Mouse (Mus musculus) embryonic facial prominence, embryonic 10.5 days (tissue): ENCODE data around the gene Rnpepl1. TPM values are rescaled to one million over a fixed set of nuclear protein-coding genes. Genes with fewer than 3 reads are reported as not detected.
"Not testable (repeated sequence)": the region's sequence is repeated elsewhere in the genome, so short reads cannot be mapped to it uniquely, and the experiment has no call there.

ENCODE experiments used
- DNase-seq: peaks from one replicate; pipeline ENCODE4 v3.0.0-alpha.2; 2017; ENCODE audit warnings: low spot score
- H3K27ac ChIP-seq: fragments of 300-500 bp; sonication (generic); replicated peaks from 2 replicates; pipeline ENCODE4 v1.5.1; 2016; ENCODE audit warnings: mild to moderate bottlenecking
- H3K27me3 ChIP-seq: fragments of 300-500 bp; sonication (generic); replicated peaks from 2 replicates; pipeline ENCODE4 v1.6.1; 2016; ENCODE audit warnings: low read depth, mild to moderate bottlenecking; ENCODE audit not compliant: poor library complexity, severe bottlenecking
- H3K36me3 ChIP-seq: fragments of 300-500 bp; sonication (generic); replicated peaks from 2 replicates; pipeline ENCODE4 v1.6.1; 2016; ENCODE audit warnings: mild to moderate bottlenecking, moderate library complexity
- H3K4me1 ChIP-seq: fragments of 300-500 bp; sonication (generic); 2 replicates; pipeline ENCODE4 v1.6.1; 2016
- H3K4me3 ChIP-seq: fragments of 300-500 bp; sonication (generic); 2 replicates; pipeline ENCODE4 v1.5.1; 2016; ENCODE audit warnings: mild to moderate bottlenecking, moderate library complexity
- H3K9me3 ChIP-seq: fragments of 300-500 bp; sonication (generic); 2 replicates; pipeline ENCODE4 v1.6.1; 2016; ENCODE audit warnings: mild to moderate bottlenecking
- WGBS: fragments of 180-500 bp; shearing (Covaris S2); methylation state at CpG from one replicate; pipeline ENCODE4 v1.1.7; 2016; 5-methylcytosine and 5-hydroxymethylcytosine counted together
- polyA plus RNA-seq: library from polyadenylated mRNA; unstranded; fragments of >200 nt; fragmentation: Nextera tagmentation; extraction: Ambion mirVana; gene quantifications from 2 replicates; pipeline ENCODE4 v1.2.1, GENCODE M21; 2016

Gene Rnpepl1
- polyA plus RNA-seq, 1 experiment from 2014 or later: 26.4 TPM

DNA sequence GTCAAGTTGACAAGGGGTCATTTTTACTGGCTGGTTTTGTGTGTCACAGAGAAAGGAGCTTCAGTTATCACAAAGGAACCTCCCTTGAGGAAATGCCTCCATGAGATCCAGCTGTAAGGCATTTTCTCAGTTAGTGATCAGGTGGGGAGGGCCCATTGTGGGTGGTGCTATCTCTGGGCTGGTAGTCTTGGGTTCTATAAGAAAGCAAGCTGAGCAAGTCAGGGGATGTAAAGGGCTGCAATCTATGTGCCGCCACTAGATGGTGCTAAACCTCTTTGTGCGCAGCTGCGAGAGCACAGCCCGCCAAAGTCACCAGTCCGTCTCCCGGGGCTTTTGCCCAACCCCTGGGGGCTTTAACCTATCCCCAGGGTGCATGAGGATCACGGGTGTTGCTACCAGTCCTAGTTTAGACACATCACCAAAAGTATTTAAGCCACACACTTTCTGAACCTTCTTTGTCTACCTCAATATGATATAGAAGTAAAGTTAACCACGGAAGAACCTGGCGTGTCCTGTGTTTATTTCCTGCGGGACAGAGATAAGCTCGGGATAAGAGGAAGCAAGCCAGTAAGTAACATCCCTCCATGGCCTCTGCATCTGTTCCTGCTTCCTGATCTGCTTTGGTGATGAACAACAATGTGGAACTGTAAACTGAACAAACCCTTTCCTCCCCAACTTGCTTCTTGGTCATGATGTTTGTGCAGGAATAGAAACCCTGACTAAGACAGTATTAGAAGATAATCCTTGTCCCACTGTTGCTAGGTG is 46.2 kb downstream of the Rnpepl1 start:
- not testable (repeated sequence) for H3K36me3 ChIP-seq, H3K9me3 ChIP-seq, H3K27ac ChIP-seq, H3K4me1 ChIP-seq, H3K27me3 ChIP-seq, DNase-seq
- peak overlapping the region; percentile 44 for H3K4me3 ChIP-seq
- WGBS: 13% methylated on average over 11 of the region's 11 CpGs

DNA sequence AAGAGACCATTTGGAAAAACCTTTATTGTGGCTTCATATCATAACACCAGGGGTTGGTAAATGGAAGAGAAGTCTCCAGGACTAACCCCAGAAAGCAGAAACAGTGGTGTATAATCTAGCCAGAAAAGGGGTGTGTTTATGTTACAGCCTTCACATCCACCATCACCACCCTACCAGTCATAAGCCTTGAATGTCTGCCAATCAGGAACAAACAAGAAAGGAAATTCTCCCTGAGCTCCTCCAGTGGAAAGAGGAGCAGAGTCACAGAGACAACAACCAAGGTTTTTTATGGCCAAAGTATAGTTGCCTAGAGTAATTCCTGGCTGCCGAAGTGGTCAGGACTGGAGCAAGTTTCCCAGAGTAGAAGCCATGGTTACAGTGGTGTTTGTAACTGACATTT is 48.4 kb downstream of the Rnpepl1 start:
- H3K4me3 ChIP-seq: no peak overlapping the region

DNA sequence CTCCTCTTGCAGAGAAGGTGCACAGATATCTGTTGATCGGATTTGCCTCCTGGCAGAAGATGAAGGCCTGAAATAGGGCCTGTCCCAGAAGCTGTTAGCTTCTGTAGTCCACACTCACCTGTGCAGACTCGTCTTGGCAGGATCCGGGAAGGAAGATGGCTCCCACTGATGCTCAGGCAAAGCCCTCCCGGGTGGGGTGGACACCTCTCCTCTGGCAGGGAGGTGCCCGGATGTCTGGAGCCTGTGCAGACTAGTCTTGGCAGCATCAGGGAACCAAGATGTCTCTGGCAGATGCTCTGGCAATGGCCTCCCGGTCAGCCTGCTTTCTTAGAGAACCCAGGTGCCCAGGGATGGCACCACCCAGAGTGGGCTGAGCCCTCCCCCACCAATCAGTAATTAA is 60.2 kb downstream of the Rnpepl1 start:
- not testable (repeated sequence) for H3K27me3 ChIP-seq, H3K4me1 ChIP-seq, H3K27ac ChIP-seq, H3K36me3 ChIP-seq, DNase-seq, H3K4me3 ChIP-seq, H3K9me3 ChIP-seq
- WGBS: 85% methylated on average over 6 of the region's 6 CpGs

More for the DNA sequence above, 48.4 kb downstream of the Rnpepl1 start:
- H3K36me3 ChIP-seq: no peaks in the 10 kb centered on the region
- H3K27me3 ChIP-seq: no peaks in the 10 kb centered on the region
- no peak for DNase-seq
- no peak overlapping the region for H3K27ac ChIP-seq
- 89% methylated on average over 1 of the region's 1 CpGs for WGBS
- H3K9me3 ChIP-seq: no peaks in the 10 kb centered on the region
- 0 out of 2 replicates have a peak, but pooled peaks cover 3% of the 10 kb centered on the region for H3K4me1 ChIP-seq

DNA sequence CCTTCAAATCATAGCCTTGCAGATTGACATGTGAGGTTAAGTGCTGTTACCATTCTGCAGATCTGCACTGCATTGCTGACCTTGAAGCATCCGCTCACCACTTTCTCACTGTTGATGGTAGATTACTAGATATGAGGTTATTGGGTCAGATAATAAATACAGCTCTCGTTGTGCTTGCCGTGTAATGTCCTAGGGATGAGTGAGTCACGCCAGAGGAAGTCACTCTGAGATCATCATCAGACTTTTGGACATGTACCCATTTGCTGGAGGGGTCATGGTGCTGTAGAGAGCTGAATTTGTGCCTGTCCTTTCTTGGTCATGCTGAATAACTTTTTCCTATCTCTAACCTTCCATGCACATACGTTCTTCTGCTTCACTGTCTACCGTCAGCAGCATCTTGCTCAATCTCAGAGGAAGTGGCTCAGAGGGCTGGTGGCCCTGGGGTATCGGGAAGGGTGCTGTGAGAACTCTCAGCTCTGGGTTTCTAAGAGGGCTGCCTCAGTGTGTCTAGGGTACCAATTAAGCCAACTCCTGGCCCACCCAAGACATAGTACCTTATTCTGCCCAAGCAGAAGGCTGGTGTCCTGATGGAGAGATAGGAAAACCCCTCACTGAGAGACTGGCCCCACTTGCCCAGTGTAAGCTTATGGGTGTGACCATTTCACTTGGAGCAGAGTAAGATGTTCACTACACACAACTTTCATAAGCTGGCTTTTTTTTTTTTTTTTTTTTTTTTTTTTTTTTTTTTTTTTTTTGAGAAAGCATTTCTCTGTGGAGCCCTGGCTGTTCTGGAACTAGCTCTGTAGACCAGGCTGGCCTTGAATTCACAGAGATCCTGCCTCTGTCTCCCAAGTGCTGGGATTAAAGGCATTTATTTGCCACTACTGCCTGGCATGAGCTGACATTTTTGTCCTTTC is 61.6 kb downstream of the Rnpepl1 start:
- DNase-seq: no peak
- peaks cover 3% of the 10 kb centered on the region for H3K27me3 ChIP-seq
- no peak overlapping the region for H3K4me3 ChIP-seq
- peaks cover 11% of the 10 kb centered on the region for H3K4me1 ChIP-seq
- no peaks in the 10 kb centered on the region for H3K36me3 ChIP-seq
- WGBS: 89% methylated on average over 7 of the region's 7 CpGs
- no peak overlapping the region for H3K27ac ChIP-seq
- H3K9me3 ChIP-seq: no peaks in the 10 kb centered on the region

DNA sequence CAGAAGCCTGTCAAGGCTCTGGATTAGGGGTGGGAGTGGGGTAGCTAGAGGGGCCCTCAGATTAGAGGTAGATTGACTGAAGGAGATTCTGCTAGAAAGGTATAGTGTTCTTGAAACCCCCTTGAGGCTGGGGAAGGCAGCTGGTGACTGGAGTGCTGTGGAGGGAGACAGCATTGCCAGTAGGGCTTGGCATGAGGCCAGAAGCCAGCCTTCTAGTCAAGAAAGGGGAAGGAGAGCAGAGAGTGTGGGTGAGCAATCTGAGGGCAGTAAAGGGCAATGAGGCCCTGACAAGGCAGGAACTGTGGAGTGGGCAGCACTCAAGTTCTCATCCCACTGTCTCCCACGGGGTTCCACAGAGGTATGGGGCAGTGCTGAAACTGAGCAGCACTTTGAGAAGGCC is 62.3 kb downstream of the Rnpepl1 start:
- no peak for DNase-seq
- H3K4me1 ChIP-seq: peaks cover 11% of the 10 kb centered on the region
- H3K36me3 ChIP-seq: no peaks in the 10 kb centered on the region
- peaks cover 10% of the 10 kb centered on the region for H3K27me3 ChIP-seq
- no peaks in the 10 kb centered on the region for H3K9me3 ChIP-seq
- H3K27ac ChIP-seq: no peak overlapping the region
- WGBS: 68% methylated on average over 1 of the region's 1 CpGs
- H3K4me3 ChIP-seq: no peak overlapping the region

Other genes starting within 250 kb of the Rnpepl1 start
- 84.1 and 89.0 TPM in 2 replicates for gene Gpc1, start 79.1 kb upstream of the Rnpepl1 start, polyA plus RNA-seq
- gene Ankmy1, start 7.9 kb upstream of the Rnpepl1 start, polyA plus RNA-seq: 0.30 and 0.45 TPM in 2 replicates
- gene Dusp28, start 3.8 kb upstream of the Rnpepl1 start, polyA plus RNA-seq: 11.0 and 11.9 TPM in 2 replicates
- gene Capn10, start 23.6 kb downstream of the Rnpepl1 start, polyA plus RNA-seq: 37.7 and 42.0 TPM in 2 replicates
- gene Gpr35, start 40.1 kb downstream of the Rnpepl1 start, polyA plus RNA-seq: 0.13 and 0.19 TPM in 2 replicates
- not detected in 2 replicates for gene Aqp12, start 95.6 kb downstream of the Rnpepl1 start, polyA plus RNA-seq
- gene Kif1a, start 191.2 kb downstream of the Rnpepl1 start, polyA plus RNA-seq: 23.9 and 27.5 TPM in 2 replicates
- not detected in 2 replicates for gene Agxt, start 224.5 kb downstream of the Rnpepl1 start, polyA plus RNA-seq